Mouse (Mus musculus): Measurements from ENCODE around the gene Csf2. TPM values are rescaled to one million over a fixed set of nuclear protein-coding genes. Genes with fewer than 3 reads are reported as not detected.
"Not testable (repeated sequence)": the region's sequence is repeated elsewhere in the genome, so short reads cannot be mapped to it uniquely, and the experiment has no call there.

The Csf2 gene
- not detected in 2 replicates for polyA plus RNA-seq (2015; fragmentation: Nextera tagmentation; extraction: Ambion mirVana)

DNA sequence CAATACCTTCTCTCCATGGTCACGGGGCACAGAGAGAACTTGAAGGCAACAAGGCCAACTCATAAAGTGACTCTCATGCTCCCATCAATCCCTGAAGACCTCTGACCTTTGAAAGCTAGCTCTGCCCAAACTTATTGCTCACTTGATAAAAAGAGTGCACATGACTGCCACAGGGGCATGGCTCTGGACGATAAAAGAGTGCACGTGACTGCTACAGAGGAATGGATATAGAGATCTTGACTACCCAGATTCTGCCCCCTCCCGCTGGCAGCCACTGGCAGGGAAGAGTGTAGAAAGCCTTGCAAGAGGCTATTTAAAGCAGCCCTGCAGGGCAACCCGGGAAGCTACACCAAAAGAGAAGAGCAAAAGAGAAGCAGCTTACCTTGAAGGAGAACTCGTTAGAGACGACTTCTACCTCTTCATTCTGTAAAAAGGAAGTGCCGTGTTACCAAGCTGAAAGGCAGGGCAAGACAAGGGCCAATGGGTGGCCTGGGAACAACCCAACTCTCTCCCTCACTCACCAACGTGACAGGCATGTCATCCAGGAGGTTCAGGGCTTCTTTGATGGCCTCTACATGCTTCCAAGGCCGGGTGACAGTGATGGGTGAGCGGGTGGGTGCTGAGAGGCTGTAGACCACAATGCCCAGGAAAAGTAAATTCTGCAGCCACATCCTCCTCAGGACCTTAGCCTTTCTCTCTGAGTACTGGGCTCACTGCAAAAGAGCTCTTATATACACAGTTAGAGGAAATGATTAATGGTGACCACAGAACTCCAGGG is at the start of gene Csf2:
Csf2 (minus strand) TSS at position 728 of the 778 bp plus-strand sequence.
- H3K4me1 ChIP-seq (replicated peaks; ENCODE audit: control insufficient read depth, insufficient read depth, low read length): no peaks in the 10 kb centered on the region
- ATAC-seq: no peak
- H3K9me3 ChIP-seq (ENCODE audit: control insufficient read depth, low read length): no peaks in the 10 kb centered on the region
- WGBS: 56% methylated on average over 11 of the region's 11 CpGs
- no peak within 1 kb of the TSS for H3K4me2 ChIP-seq (ENCODE audit: low read length)
- no peaks in the 10 kb centered on the region for H3K27me3 ChIP-seq (replicated peaks; ENCODE audit: control insufficient read depth, insufficient read depth, low read length)
- H3K27ac ChIP-seq (ENCODE audit: low read length): no peak within 1 kb of the TSS
- H3K9ac ChIP-seq (replicated peaks; ENCODE audit: low read depth, low read length): no peak within 1 kb of the TSS
- no peak within 1 kb of the TSS for H3K4me3 ChIP-seq (replicated peaks; ENCODE audit: low read length)
- H3K36me3 ChIP-seq (ENCODE audit: control insufficient read depth, insufficient read depth): no peaks in the 10 kb centered on the region

DNA sequence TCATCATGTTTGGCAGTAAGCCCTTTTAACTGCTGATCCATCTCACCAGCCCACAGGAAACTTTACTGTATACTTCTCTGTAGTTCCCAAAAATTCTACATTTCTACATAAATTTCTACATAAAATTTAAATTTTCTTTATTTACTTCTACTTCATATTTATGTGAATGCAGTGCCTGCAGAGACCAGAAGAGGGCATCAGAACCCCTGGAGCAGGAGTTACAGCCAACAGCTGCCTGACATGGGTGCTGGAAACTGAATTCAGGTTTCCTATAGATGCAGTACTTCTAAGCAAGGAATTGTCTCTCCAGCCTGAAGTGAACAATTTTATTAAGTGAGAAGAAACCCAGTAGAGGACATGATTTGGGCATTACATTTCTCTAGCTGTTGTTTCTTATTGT is 49.3 kb upstream of the Csf2 start:
- ATAC-seq: no peak
- Histone ChIP-seq H3K4me1 (replicated peaks; ENCODE audit: control insufficient read depth, insufficient read depth, low read length) (peaks cover 6% of the 10 kb centered on the region; the same call in 1 of the 2 replicates), H3K27ac (ENCODE audit: low read length) (no peak overlapping the region), H3K9me3 (ENCODE audit: control insufficient read depth, low read length) (no peaks in the 10 kb centered on the region), H3K4me2 (ENCODE audit: low read length) (no peak overlapping the region), H3K27me3 (replicated peaks; ENCODE audit: control insufficient read depth, insufficient read depth, low read length) (no peaks in the 10 kb centered on the region), H3K9ac (replicated peaks; ENCODE audit: low read depth, low read length) (no peak overlapping the region), H3K36me3 (ENCODE audit: control insufficient read depth, insufficient read depth) (no peaks in the 10 kb centered on the region), H3K4me3 (replicated peaks; ENCODE audit: low read length) (no peak overlapping the region)

DNA sequence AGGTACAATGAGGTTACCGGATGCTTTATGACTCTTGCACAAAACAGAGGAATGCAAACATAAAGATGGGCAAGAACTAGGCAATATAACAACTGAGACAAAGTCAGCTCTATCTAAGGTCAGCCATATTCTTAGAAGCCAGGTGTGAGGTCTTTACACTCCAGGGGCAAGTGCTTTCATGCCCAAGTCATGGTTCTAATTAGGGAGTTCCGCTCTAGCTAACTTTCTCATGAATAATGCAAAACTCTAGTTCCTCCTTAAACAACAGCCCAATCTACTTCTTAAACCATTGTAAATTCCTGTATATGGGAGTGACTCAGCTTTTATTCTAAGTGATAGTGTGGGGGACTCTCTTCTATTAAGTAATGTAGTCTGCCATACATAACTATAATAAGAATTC is 48.0 kb upstream of the Csf2 start:
- not testable (repeated sequence) for H3K9ac ChIP-seq (replicated peaks; ENCODE audit: low read depth, low read length); H3K4me2 ChIP-seq (ENCODE audit: low read length); H3K27ac ChIP-seq (ENCODE audit: low read length); H3K9me3 ChIP-seq (ENCODE audit: control insufficient read depth, low read length); H3K36me3 ChIP-seq (ENCODE audit: control insufficient read depth, insufficient read depth); H3K27me3 ChIP-seq (replicated peaks; ENCODE audit: control insufficient read depth, insufficient read depth, low read length); ATAC-seq; H3K4me1 ChIP-seq (replicated peaks; ENCODE audit: control insufficient read depth, insufficient read depth, low read length); H3K4me3 ChIP-seq (replicated peaks; ENCODE audit: low read length)
- WGBS: 86% methylated on average over 2 of the region's 2 CpGs

GRCm38 (mm10) chr11:54296734-54297133 is 47.3 kb upstream of the Csf2 start:
- no peaks in the 10 kb centered on the region for H3K9me3 ChIP-seq (ENCODE audit: control insufficient read depth, low read length)
- 86% methylated on average over 1 of the region's 1 CpGs for WGBS
- no peak overlapping the region for H3K4me3 ChIP-seq (replicated peaks; ENCODE audit: low read length)
- no peaks in the 10 kb centered on the region for H3K36me3 ChIP-seq (ENCODE audit: control insufficient read depth, insufficient read depth)
- no peak overlapping the region for H3K4me2 ChIP-seq (ENCODE audit: low read length)
- no peaks in the 10 kb centered on the region for H3K4me1 ChIP-seq (replicated peaks; ENCODE audit: control insufficient read depth, insufficient read depth, low read length)
- no peak overlapping the region for H3K27ac ChIP-seq (ENCODE audit: low read length)
- H3K27me3 ChIP-seq (replicated peaks; ENCODE audit: control insufficient read depth, insufficient read depth, low read length): no peaks in the 10 kb centered on the region
- no peak for ATAC-seq
- H3K9ac ChIP-seq (replicated peaks; ENCODE audit: low read depth, low read length): no peak overlapping the region

DNA sequence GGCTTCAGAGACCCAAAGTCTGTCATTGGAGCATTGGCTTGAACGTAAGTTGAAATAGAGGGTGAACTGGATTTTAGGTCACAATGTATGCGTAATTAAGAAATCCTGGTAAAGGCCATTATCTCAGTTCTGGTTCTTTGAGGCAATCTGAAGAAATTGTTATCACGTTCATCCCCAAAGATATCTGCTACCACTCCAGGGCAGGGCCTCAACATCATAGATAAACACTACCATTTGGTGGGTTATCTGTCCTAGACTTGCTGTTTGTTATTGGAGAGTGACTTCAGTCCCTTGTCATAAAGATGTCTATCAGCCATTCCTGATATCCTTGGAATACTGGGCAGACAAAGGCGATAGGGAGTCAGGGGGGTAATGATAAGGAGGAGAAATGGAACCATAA is 46.5 kb upstream of the Csf2 start:
- no peaks in the 10 kb centered on the region for H3K36me3 ChIP-seq (ENCODE audit: control insufficient read depth, insufficient read depth)
- no peaks in the 10 kb centered on the region for H3K4me1 ChIP-seq (replicated peaks; ENCODE audit: control insufficient read depth, insufficient read depth, low read length)
- H3K9ac ChIP-seq (replicated peaks; ENCODE audit: low read depth, low read length): no peak overlapping the region
- ATAC-seq: no peak
- WGBS: 85% methylated on average over 4 of the region's 4 CpGs
- H3K27ac ChIP-seq (ENCODE audit: low read length): no peak overlapping the region
- H3K4me2 ChIP-seq (ENCODE audit: low read length): no peak overlapping the region
- no peak overlapping the region for H3K4me3 ChIP-seq (replicated peaks; ENCODE audit: low read length)
- no peaks in the 10 kb centered on the region for H3K9me3 ChIP-seq (ENCODE audit: control insufficient read depth, low read length)
- no peaks in the 10 kb centered on the region for H3K27me3 ChIP-seq (replicated peaks; ENCODE audit: control insufficient read depth, insufficient read depth, low read length)

GRCm38 (mm10) chr11:54293980-54294807 is 44.7 kb upstream of the Csf2 start:
- no peak overlapping the region for H3K4me2 ChIP-seq (ENCODE audit: low read length)
- H3K27me3 ChIP-seq (replicated peaks; ENCODE audit: control insufficient read depth, insufficient read depth, low read length): no peaks in the 10 kb centered on the region
- 82% methylated on average over 12 of the region's 12 CpGs for WGBS
- H3K36me3 ChIP-seq (ENCODE audit: control insufficient read depth, insufficient read depth): no peaks in the 10 kb centered on the region
- no peak for ATAC-seq
- no peak overlapping the region for H3K9ac ChIP-seq (replicated peaks; ENCODE audit: low read depth, low read length)
- no peaks in the 10 kb centered on the region for H3K4me1 ChIP-seq (replicated peaks; ENCODE audit: control insufficient read depth, insufficient read depth, low read length)
- no peak overlapping the region for H3K4me3 ChIP-seq (replicated peaks; ENCODE audit: low read length)
- no peaks in the 10 kb centered on the region for H3K9me3 ChIP-seq (ENCODE audit: control insufficient read depth, low read length)
- no peak overlapping the region for H3K27ac ChIP-seq (ENCODE audit: low read length)

- 90% methylated on average over 2 of the region's 2 CpGs for WGBS
- no peak overlapping the region for H3K4me2 ChIP-seq (ENCODE audit: low read length)
- no peaks in the 10 kb centered on the region for H3K27me3 ChIP-seq (replicated peaks; ENCODE audit: control insufficient read depth, insufficient read depth, low read length)
- no peak overlapping the region for H3K27ac ChIP-seq (ENCODE audit: low read length)
- no peaks in the 10 kb centered on the region for H3K9me3 ChIP-seq (ENCODE audit: control insufficient read depth, low read length)
- no peaks in the 10 kb centered on the region for H3K36me3 ChIP-seq (ENCODE audit: control insufficient read depth, insufficient read depth)
- H3K4me3 ChIP-seq (replicated peaks; ENCODE audit: low read length): no peak overlapping the region
- ATAC-seq: no peak
- H3K4me1 ChIP-seq (replicated peaks; ENCODE audit: control insufficient read depth, insufficient read depth, low read length): no peaks in the 10 kb centered on the region
- H3K9ac ChIP-seq (replicated peaks; ENCODE audit: low read depth, low read length): no peak overlapping the region
These were observed 42.7 kb upstream of the Csf2 start for GRCm38 (mm10) chr11:54292163-54292562.

- no peak for ATAC-seq
- Histone ChIP-seq H3K27ac (ENCODE audit: low read length) (no peak overlapping the region), H3K27me3 (replicated peaks; ENCODE audit: control insufficient read depth, insufficient read depth, low read length) (no peaks in the 10 kb centered on the region), H3K36me3 (ENCODE audit: control insufficient read depth, insufficient read depth) (no peaks in the 10 kb centered on the region), H3K4me2 (ENCODE audit: low read length) (no peak overlapping the region), H3K9ac (replicated peaks; ENCODE audit: low read depth, low read length) (no peak overlapping the region), H3K9me3 (ENCODE audit: control insufficient read depth, low read length) (no peaks in the 10 kb centered on the region), H3K4me1 (replicated peaks; ENCODE audit: control insufficient read depth, insufficient read depth, low read length) (no peaks in the 10 kb centered on the region), H3K4me3 (replicated peaks; ENCODE audit: low read length) (no peak overlapping the region)
- WGBS: 83% methylated on average over 8 of the region's 8 CpGs
These were observed 38.5 kb upstream of the Csf2 start for GRCm38 (mm10) chr11:54287821-54288453.

DNA sequence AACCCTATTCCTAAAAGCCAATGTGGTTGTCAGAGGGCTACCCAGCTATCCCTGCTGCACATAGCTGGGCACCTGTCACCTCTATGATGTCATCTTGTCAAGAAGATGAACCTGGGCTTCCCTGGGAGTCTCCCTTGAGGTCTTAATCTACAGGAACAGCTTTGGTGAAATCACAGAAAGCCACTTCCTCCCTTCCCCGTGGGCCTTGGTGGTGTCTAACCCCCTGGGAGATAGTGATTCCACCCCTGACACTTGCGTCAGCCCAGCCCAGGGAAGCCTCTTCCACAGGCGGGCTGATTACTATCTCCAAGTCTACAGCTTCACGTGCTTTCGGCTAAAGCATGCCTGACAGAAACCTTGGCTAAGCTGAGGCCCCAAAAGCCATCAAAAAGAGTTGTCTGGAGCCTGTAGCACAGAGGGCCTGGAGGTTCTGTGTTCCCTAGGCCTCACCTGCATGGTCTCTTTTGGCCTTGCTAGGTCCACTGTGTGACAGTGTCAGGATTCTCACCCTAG is 22.0 kb upstream of the Csf2 start:
- Histone ChIP-seq H3K9ac (replicated peaks; ENCODE audit: low read depth, low read length) (no peak overlapping the region), H3K9me3 (ENCODE audit: control insufficient read depth, low read length) (no peaks in the 10 kb centered on the region), H3K36me3 (ENCODE audit: control insufficient read depth, insufficient read depth) (no peaks in the 10 kb centered on the region), H3K4me2 (ENCODE audit: low read length) (no peak overlapping the region), H3K27ac (ENCODE audit: low read length) (no peak overlapping the region), H3K27me3 (replicated peaks; ENCODE audit: control insufficient read depth, insufficient read depth, low read length) (no peaks in the 10 kb centered on the region), H3K4me3 (replicated peaks; ENCODE audit: low read length) (no peak overlapping the region), H3K4me1 (replicated peaks; ENCODE audit: control insufficient read depth, insufficient read depth, low read length) (no peaks in the 10 kb centered on the region)
- 84% methylated on average over 5 of the region's 5 CpGs for WGBS
- no peak for ATAC-seq
